Mouse (Mus musculus) forebrain, embryonic 15.5 days (tissue): ENCODE data around the gene Haus6. TPM values are rescaled to one million over a fixed set of nuclear protein-coding genes. Genes with fewer than 3 reads are reported as not detected.

Source experiments
- polyA plus RNA-seq: library from polyadenylated mRNA; unstranded; fragments of >200 nt; fragmentation: Nextera tagmentation; extraction: Ambion mirVana; gene quantifications from 2 replicates; pipeline ENCODE4 v1.2.1, GENCODE M21; 2015

Gene Haus6
- polyA plus RNA-seq, 1 experiment from 2014 or later = 12.3 TPM

Other genes with a start within 250 kb of the Haus6 start
- not detected in 2 replicates for gene Saxo1, start 53.7 kb downstream of the Haus6 start, polyA plus RNA-seq
- gene Rraga, start 36.4 kb downstream of the Haus6 start, polyA plus RNA-seq = 89.1 and 95.5 TPM in 2 replicates
- gene Plin2, start 58.0 kb upstream of the Haus6 start, polyA plus RNA-seq = 39.9 and 40.7 TPM in 2 replicates
- 3.5 and 5.0 TPM in 2 replicates for gene Dennd4c, start 136.5 kb upstream of the Haus6 start, polyA plus RNA-seq
- 414 and 432 TPM in 2 replicates for gene Rps6, start 245.4 kb upstream of the Haus6 start, polyA plus RNA-seq